Mouse (Mus musculus): ENCODE measurements around the gene Nfe2l1. TPM values are rescaled to one million over a fixed set of nuclear protein-coding genes. Genes with fewer than 3 reads are reported as not detected.
"Not testable (repeated sequence)": the region's sequence is repeated elsewhere in the genome, so short reads cannot be mapped to it uniquely, and the experiment has no call there.

Gene Nfe2l1
- total RNA-seq, 1 experiment from 2014 or later: 53.8 TPM

DNA sequence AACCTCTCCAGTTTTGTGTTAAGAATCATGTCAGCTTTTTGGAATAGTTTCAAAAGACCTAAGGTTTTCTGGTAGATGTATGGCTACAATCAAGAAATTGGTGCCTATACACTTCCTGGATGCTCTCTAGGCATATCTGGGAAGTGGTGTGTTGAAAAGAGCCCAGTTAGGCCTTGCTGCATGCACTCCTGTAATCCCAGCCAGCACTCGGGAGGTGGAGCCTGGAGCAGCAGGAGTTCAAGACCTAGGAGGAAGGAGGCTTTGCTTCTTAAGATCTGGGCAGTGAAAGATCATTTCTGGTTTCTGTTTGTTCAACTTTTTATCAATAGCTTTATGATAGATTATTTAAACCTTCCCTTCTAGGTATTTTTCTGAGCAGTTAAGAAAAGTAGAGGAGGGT, 39.1 kb downstream of the Nfe2l1 start:
- no peak for ATAC-seq (ENCODE audit: extremely low read depth, insufficient number of reproducible peaks, low FRiP score, poor library complexity, severe bottlenecking)

DNA sequence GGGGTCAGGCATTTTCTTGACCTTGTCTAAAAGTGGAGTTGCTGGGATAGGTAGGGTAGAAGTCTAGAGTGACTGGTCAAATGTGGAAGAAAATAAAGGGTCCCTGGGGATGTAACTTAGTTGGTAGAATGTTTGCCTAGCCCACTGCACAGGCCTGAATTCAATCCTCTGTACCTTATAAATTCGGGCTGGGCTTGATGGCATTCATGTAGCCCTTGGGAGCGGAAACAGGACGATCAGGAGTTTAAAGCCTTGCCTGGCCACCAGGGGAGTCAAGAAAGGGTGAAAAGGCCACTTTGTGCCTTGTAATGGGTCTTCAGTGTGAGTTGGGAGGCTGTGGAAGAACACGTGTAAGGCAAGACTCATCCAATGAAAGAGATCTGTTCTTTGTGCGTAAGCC, 39.8 kb downstream of the Nfe2l1 start:
- ATAC-seq (ENCODE audit: extremely low read depth, insufficient number of reproducible peaks, low FRiP score, poor library complexity, severe bottlenecking): no peak

DNA sequence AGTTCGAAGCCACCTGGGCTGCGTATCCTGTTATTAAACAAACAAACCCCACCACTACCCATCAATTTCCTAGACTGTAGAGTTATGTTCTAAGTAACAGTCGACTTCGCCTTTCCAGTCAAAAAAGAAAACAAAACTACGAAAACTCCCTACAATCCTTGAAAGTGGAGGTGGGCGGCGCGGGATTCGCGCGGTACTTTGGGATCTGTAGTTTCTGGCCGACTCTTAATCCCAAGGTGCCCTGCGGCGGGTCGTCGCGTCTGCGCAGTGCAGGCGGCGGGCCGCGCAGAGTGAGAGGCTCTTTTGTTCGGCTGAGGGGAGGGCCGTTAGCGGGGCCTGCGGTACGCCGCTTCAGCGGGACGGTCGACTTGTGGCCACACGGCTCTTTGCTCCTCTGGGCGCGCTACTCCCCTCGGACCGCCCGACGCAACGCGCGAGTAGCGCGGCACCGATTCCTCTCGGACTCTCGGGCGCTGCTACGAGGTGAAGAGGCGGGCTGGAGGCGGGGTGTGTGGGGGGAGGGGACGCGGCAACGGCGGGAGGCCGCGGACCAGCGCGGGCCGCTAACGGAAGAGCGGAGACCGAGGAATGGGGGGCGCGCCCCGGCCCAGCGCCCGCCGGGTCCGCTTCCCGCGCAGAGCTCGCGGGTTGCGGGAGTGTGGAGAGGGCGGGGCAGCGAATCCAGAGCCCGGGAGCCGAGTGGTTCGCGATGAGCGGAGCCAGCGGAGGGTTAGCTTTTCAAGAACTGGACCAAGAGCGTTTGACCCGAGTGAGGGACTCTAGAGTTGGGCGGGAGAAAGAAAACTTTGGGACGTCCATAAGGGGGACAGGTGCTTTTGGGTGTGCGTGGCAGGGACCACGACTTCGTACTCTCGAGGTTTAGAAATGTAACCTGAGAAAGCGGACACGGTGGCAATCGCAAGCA, 40.6 kb downstream of the Nfe2l1 start, which contains the start of gene Cbx1:
Gene Cbx1 (plus strand): TSS at position 257 of the 925 bp plus-strand sequence.
- peak; percentile 86 for ATAC-seq (ENCODE audit: extremely low read depth, insufficient number of reproducible peaks, low FRiP score, poor library complexity, severe bottlenecking)

DNA sequence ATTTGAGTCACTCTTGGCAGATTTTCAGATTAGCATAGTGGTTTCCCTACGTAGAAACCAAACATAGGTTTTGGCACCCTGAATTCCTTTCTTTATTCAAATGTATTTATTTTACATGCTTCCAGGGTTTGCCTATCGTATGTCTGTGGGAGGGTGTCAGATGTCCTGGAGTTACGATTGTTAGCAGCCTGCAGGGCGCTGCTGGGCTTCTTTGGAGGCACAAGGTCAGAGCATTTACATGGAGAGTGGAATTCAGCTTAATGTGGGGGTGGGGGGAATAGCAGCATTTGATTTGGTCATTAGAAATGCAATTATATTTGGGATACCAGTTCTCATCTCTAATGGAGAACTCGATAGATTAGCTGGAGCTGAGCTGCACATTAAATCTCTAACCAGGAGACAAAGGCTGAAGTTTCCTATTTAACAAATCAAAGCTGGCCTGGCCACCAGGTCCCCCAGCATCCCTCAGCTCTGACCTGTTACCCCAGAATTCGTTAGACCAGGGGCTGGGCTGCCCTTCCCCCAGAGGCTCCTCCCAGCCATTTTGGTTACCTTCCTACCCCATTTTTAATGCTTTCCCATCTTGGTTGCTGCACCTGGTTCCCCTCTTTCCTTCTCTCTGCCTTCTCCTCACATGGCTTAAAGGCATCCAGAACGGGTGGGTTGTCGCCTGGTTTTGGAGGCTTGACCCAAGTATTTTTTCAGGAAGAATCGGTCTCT, 42.9 kb downstream of the Nfe2l1 start:
- no peak for ATAC-seq (ENCODE audit: extremely low read depth, insufficient number of reproducible peaks, low FRiP score, poor library complexity, severe bottlenecking)

DNA sequence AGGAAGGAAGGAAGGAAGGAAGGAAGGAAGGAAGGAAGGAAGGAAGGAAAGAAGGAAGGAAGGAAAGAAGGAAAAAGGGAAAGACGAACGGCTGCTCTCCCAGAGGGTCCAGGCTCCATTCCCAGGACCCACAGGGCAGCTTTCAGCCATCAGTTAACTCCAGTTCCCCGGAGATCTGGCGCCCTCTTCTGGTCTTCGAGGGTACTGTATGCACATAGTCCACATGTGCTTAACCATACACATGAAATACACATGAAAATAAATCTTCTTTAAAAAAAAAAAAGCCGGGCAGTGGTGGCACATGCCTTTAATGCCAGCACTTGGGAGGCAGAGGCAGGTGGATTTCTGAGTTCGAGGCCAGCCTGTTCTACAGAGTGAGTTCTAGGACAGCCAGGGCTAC, 44.9 kb downstream of the Nfe2l1 start:
- peak; percentile 57 for ATAC-seq (ENCODE audit: extremely low read depth, insufficient number of reproducible peaks, low FRiP score, poor library complexity, severe bottlenecking)

DNA sequence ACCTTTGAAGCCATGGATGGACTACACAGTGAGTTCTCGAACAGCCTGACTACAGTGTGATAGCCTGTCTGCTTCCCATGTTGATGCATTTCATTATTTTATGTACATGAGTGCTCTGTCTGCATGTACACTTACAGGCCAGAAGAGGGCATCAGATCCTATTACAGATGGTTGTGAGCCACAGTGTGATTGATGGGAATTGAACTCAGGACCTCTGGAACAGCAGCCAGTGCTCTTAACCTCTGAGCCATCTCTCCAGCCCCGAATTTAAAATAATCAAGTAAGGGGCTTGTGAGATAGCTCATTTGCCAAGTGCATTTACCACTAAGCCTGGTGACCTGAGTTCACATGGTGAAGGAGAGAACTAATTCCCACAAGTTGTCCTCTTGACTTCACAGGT, 48.3 kb downstream of the Nfe2l1 start:
- ATAC-seq (ENCODE audit: extremely low read depth, insufficient number of reproducible peaks, low FRiP score, poor library complexity, severe bottlenecking): no peak

DNA sequence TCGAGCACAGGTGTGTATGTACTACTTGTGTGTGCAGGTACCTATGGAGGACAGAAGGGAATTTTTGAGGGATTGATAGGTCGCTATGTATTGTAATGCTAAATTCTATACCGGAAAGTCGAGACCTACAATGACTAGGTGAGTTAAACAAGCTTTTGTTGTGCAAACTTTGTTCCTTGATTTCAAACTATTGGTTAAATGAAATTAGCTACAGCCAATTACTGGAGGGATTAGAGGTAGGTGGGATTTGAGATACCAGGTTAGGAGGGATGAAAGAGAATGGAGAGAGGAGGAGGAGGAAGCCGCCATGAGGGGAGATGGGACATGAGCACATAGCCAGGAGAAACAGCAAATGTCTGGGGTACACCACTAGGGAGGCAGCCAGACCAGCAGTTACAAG, 49.5 kb downstream of the Nfe2l1 start:
- ATAC-seq (ENCODE audit: extremely low read depth, insufficient number of reproducible peaks, low FRiP score, poor library complexity, severe bottlenecking): no peak

DNA sequence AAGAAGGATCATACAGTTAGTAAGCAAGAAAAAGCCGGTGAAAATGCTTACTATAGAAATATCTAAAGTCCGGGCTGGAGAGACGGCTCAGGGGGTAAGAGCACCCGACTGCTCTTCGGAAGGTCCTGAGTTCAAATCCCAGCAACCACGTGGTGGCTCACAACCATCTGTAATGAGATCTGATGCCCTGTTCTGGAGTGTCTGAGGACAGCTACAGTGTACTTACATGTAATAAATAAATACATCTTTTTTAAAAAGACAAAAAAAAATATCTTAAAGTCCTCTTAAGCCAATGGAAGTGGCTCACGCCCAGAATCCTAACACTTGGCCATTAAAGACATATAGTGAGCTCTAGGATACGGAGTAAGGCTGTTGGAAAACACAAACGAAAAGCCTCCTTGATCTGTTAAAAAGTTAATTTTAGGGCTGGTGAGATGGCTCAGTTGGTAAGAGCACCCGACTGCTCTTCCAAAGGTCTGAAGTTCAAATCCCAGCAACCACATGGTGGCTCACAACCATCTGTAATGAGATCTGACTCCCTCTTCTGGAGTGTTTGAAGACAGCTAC, 51.6 kb downstream of the Nfe2l1 start:
- not testable (repeated sequence) for ATAC-seq (ENCODE audit: extremely low read depth, insufficient number of reproducible peaks, low FRiP score, poor library complexity, severe bottlenecking)

DNA sequence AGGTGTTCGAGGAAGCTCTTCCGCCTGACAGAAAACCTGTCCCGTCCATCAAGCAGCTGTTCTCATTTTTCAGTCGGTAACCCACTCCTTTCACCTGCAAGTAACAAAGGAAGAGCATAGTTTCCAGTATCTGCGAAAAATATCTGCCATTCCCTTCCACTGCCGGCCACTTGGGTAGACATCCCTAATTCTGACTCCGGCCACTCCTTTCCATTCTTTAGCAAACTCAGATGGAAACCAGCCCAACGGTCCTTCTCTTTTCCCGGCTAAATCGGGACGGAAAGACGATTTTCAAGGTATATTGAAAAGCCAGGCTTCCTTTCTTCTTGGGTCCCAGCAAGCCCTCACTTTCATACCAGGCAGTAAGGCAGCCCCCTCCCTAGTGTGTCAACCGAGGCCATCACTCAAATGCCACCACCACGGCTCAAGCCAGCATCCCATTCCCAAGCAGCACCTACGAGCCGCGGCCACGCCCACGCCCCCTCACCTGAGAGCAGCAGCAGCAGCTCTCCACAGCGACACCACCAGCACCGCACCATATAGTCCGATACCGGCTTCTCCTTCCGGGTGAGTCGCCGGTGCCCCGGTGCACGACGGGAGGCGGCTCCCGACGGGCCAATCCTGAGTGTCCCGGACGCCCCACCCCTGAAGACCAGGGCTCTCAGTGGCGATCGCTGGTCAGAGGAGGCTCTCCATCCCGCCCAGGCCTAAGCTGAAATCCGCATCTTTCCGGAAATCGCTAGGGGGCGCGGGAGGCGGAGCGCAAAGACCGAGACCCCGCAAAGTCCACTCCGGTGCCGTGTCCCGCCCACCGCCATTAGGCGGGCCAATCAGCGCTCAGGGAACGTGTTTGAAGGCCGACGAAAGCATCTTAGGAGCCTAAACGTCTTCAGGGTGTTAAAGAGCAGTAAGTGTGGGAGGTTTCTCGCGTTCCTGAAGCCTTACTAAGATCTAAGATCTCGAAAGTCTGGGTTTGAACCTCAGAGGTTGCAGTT, 52.5 kb downstream of the Nfe2l1 start, which contains the start of gene Snx11:
Gene Snx11 (minus strand): TSS at position 592 of the 995 bp plus-strand sequence.
- ATAC-seq (ENCODE audit: extremely low read depth, insufficient number of reproducible peaks, low FRiP score, poor library complexity, severe bottlenecking): peak; percentile 93

DNA sequence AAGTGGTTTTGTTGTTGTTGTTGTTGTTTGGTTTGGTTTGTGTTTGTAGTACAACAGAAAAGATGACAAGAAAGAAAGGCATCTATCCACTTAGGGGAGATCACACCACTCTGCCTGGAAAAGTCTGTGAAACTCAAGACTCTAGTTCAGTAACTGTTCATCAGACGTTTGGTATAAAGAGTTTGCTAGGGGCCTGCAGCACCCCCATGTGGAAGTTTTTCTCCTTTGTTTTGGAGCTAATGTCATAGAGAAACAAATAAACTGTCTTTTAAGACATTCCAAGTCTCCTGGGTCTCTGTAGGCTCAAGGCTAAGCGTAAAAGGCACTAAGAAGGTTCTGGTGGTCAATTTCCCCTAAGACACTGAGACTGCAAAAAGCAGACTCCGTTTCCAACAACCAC, 53.7 kb downstream of the Nfe2l1 start:
- no peak for ATAC-seq (ENCODE audit: extremely low read depth, insufficient number of reproducible peaks, low FRiP score, poor library complexity, severe bottlenecking)

DNA sequence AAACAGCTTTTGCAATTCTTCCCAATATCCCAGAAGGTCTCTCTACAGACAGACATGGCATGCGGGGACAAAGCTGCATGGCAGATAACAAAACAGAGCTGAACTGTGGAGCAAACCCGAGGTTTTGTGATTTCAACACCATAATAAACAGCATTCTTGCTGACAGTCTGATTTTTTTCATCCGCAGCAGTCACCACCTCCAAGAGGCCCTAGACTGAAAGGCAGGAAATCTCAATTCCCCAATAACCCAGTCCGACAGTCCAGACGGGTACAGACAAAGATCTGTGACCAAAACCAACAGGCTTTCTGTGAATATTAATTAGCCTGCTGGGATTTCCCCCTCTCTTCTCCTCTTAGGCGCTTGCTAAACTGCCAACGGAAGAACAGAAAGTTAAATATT, 54.1 kb downstream of the Nfe2l1 start:
- no peak for ATAC-seq (ENCODE audit: extremely low read depth, insufficient number of reproducible peaks, low FRiP score, poor library complexity, severe bottlenecking)

DNA sequence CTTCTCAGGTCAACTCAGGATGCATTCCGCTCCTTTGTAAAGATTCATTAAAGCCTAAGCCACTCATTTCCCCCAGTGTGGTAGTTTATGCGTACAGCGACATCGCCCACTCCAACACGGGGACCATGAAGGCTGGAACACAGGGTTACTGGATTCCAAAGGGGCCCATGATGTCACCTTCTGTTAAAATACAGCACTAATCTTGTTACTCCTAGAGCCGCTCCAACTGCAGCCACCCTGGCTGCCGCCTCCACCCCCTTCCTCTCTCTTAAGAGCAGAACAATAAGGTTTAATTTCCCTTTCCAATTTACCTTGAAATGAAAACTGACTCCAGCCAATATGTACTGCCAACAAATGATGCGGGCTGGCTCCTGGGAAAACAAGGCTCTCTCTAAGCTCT, 54.7 kb downstream of the Nfe2l1 start:
- ATAC-seq (ENCODE audit: extremely low read depth, insufficient number of reproducible peaks, low FRiP score, poor library complexity, severe bottlenecking): no peak

DNA sequence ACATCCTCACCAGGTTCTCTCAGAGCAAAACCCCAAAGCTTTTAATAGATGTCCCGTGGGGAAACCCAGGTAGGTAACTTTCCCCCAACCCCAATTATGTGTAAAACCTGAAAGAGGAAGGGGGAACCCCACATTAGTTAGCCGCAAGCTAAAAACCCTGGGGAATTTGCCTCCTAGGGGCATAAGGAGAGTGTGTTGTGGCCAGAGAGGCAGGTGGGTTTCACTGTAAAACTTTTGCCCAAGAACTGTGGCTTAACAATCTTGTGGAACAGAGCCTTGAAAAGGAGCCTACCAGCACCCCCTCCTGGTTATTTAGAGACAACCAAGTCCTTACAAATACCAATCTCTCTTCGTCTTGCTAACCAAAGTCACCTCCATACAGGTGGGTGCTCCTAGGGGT, 55.2 kb downstream of the Nfe2l1 start:
- no peak for ATAC-seq (ENCODE audit: extremely low read depth, insufficient number of reproducible peaks, low FRiP score, poor library complexity, severe bottlenecking)

DNA sequence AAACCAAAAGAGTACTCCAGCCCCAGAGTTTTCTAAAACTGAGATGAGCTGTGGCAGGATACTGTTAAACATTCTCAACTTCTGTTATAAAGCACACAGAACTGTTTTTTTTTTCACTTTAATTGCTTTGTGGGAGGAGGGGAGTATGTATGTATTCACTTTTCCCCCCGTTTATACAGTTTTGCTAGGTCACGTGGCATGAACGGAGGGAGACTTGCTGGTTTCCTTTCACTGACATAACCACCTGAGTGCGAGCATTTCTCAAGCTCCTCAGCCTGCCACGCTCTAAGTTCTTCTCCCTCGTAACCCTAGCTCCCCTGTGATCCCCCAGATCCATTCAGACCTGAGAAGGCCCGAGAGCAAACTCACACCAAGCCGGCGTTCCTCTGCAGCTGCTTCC, 57.4 kb downstream of the Nfe2l1 start:
- no peak for ATAC-seq (ENCODE audit: extremely low read depth, insufficient number of reproducible peaks, low FRiP score, poor library complexity, severe bottlenecking)

DNA sequence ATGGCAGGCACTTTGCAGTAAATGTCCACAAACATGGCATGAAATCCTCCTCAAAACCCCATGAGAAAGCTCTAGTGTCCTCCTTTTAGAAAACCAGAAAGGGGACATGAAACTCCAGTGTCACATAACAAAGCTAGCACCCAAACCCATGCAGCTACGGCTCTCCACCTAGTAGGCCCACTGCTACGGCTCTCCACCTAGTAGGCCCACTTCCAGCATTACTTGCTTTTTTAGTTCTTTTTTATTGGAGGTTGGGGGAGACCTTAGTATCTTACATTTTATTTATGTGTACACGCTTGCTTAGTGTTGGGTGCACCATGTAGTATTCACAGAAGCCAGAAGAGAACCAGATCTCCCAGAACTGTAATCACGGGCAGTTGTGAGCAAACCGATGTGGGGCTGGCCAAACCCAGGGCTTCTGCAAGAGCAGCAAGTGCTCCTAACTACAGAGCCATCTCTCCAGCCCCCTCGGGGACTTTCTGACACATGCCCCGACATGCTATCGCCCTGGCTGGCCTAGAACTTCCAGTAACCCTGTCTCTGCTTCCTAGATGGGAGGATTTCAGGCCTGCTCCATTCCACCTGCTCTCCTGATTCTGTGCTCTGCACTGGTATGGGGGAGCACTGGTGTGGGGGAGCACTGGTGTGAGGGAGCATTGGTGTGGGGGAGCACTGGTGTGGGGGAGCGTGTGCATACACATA, 58.3 kb downstream of the Nfe2l1 start:
- ATAC-seq (ENCODE audit: extremely low read depth, insufficient number of reproducible peaks, low FRiP score, poor library complexity, severe bottlenecking): no peak

DNA sequence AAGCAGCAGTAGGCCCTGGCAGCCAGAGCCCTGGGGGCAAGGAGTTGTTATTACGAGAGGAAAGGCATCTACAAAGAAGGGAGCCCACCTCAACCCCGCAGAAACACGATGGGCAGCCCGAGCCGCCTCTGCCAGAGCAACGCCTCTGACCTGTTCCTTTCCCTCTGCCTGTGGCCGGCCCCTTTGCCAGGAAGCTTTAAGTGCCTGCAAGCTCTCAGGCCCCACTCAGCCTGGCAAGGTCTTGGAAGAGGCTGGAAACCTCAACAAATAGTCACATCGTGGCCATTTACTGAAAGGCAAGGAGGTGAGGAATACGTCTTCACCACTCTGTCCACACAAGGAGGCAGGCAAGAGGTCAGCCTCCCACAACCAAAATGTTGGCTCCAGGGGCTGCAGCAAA, 61.5 kb downstream of the Nfe2l1 start:
- ATAC-seq (ENCODE audit: extremely low read depth, insufficient number of reproducible peaks, low FRiP score, poor library complexity, severe bottlenecking): no peak
